Mouse (Mus musculus) adrenal gland, postnatal 25 days (tissue): ENCODE results near the gene Tdrkh. TPM values are rescaled to one million over a fixed set of nuclear protein-coding genes. Genes with fewer than 3 reads are reported as not detected.

Experiments used
- DNase-seq: peaks from one replicate; pipeline ENCODE4 v3.0.0; 2021; ENCODE audit warnings: mixed read lengths
- total RNA-seq: library from RNA; stranded (reverse); gene quantifications from 2 replicates; pipeline ENCODE4 v1.2.3, GENCODE M21; 2021

Tdrkh gene
- total RNA-seq, 1 experiment from 2014 or later, result 10.6 TPM

GRCm38 (mm10) chr3:94463926-94464578, 51.0 kb downstream of the Tdrkh start:
- DNase-seq, result no peak

- no peak for DNase-seq
Observed at GRCm38 (mm10) chr3:94465632-94466430, 52.8 kb downstream of the Tdrkh start.

DNA sequence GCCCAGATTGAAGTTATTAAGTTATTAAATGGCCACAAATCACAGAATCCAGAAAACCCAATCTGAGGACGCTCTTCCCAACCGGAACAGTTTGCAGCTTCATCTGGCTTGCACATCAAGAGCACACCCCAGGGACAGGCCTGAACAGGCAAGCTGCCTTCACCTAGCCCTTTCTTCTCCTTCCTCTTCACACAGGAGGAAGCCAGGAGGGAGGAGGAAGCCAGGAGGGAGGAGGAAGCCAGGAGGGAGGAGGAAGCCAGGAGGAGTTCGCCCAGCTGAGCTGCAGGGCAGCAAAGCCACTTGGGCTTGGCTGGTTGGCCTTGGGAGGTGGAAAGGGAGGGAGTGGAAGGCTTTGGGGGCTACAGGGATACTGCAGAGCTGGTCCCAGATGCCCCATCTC, 55.9 kb downstream of the Tdrkh start:
- no peak for DNase-seq

- DNase-seq, result peak; percentile 31
Observed at GRCm38 (mm10) chr3:94472447-94473114, 59.5 kb downstream of the Tdrkh start.

GRCm38 (mm10) chr3:94473115-94473505, 60.0 kb downstream of the Tdrkh start:
- DNase-seq, result no peak

- DNase-seq, result no peak
Observed at GRCm38 (mm10) chr3:94473567-94474232, 60.6 kb downstream of the Tdrkh start.

DNA sequence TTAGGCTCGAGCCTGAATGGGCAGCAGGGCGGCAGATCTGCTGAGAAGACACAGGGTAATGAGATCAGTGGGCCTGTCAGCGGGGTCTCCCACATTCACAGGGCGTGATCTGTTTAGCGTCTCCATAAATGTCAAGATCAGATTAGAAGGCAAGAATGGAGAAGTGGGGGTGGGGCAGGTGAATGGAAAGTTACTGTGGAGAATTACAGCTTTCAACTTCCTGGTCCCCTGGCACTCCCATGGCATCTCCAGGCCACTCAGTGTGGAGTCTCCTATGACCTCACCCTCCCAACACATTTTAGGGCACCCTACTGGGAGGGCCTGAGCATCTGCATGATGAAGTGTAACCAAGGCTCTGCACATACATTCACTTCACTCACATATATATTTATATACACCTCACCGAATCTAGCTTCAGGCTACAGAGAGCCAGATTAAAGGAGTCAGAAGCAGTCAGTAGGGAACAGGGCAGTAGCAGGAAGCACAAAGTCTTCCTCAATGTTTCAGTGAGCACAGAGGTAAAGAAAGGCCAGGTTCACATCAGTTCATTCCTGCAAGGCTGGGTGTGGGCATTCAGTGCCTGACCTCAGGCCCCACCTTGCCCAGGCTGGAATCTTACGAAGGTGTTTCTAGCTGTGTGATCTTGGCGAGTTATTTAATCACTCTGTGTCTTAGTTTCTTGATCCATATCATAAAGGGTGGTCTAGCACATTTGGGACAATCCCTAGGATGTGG, 63.4 kb downstream of the Tdrkh start:
- no peak for DNase-seq

- DNase-seq, result no peak
Observed at GRCm38 (mm10) chr3:94477444-94477843, 64.4 kb downstream of the Tdrkh start.

- DNase-seq, result no peak
Observed at GRCm38 (mm10) chr3:94477981-94478422, 64.9 kb downstream of the Tdrkh start, which contains the start of gene Celf3. TSS of gene Celf3 (plus strand) at chr3:94478295.

GRCm38 (mm10) chr3:94478591-94479169, 65.6 kb downstream of the Tdrkh start:
- DNase-seq, result no peak

DNA sequence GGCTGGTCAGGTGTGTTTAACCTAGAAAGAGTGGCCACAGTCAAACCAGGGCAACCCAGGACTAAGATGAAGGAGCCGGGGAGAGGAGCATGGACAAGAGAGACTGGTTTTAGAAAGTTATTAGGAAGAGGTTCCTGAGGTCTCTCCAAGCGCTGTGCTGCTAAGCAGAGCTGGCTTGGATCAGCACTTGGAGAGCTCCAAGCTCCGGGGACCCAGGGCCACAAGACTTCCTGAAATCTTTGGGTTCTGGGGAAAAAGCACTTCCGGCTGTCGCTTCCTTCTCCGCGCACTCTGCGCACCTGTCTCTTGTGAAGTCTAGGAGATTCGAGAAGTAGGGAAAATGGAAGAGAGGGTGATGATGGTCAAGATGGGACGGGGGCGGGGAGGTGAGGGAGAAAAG, 66.5 kb downstream of the Tdrkh start:
- DNase-seq, result no peak

DNA sequence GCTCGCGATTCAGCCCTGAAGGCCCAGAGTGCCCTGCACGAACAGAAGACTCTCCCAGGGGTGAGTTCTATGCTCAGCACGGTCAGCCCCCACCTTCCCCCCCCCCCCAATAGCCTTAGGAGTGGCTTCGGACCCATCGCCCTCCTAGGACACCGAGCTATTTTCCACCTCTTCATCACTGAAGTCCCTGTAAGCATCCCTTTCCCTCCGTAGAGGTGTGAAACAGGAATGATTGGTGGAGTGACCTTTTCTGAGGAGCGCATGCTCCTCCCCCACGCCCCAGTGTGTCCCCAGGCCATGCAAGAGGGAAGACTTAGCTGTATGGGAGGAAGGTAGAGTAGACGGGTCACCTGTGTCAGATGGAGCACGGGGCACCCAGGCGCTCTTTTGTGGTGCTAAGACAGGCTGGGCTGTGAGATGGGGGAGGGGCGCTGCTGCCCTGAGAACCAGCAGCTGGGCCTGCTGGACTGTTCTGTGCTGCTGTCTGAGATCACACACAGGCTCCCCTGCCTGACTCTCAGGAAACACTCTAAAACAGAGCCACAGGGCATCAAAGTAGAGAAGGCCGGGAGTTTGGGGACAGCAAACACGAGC, 67.3 kb downstream of the Tdrkh start, which contains the start of gene Riiad1:
TSS of gene Riiad1 (minus strand) at position 51 of the 594 bp plus-strand sequence.
- no peak for DNase-seq

DNA sequence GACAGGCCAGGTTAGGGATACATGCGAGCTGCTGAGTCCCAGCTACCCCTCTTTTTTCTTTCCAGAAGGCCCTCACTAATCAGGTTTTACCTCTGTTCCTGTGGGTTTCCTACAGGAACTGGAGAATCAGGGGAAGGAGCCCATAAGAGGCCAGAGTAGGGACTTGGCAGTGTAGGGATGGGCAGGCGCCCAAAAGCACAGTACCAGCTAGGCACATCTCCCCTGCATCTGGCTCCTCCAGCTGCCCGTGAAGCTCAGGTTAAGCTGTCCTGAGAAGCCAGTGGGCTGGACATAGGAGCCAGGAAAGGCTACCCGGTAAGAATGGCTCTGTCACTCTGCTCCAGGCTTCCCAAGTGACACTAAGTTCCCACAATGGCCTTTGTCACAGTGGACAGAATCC, 68.4 kb downstream of the Tdrkh start:
- no peak for DNase-seq

DNA sequence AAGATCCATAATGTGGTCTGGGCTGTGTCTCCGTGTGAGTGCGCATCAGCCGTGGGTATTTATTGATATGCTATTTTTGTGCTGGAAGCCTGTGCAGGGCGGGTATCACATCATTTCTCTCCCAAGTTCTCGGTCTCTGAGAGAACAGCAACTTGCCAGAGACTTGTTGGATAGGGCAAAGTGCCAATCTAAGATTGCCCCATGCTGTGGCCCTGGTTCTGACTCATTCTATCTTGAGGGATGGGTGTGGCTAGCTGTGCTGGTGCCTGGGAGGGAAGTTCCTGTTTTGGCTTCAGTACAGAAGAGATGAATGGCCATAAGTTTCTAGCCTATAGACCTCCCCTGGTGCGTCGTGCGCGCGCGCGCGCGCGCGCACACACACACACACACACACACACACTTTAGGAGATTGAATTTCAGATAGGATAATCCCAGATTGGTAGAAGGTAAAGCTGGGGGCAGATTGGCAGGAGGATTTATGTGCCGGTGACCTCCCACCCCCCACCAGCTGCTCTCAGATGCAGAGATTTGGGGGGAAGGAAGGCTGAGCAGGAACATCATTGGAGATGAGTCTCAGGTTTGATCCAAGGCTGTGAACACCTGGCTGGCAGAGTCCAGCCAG, 69.8 kb downstream of the Tdrkh start:
- no peak for DNase-seq

GRCm38 (mm10) chr3:94483790-94484439, 70.8 kb downstream of the Tdrkh start:
- DNase-seq, result peak; percentile 63
